Mouse (Mus musculus) MEL (cell line): ENCODE measurements around the gene Tcte1. TPM values are rescaled to one million over a fixed set of nuclear protein-coding genes. Genes with fewer than 3 reads are reported as not detected.

Experiments
- DNase-seq: peaks from one replicate; pipeline ENCODE4 v3.0.0; 2011; ENCODE audit warnings: low read depth, low spot score
- H3K27ac ChIP-seq: 2 replicates; pipeline ENCODE4 v1.5.1; 2012; ENCODE audit warnings: low read depth, mild to moderate bottlenecking, control low read depth, low read length, moderate library complexity; ENCODE audit not compliant: control insufficient read depth
- H3K27me3 ChIP-seq, 2 experiments: fragments of 150-350 bp in 1 of 2; sonication (generic) in 1 of 2; 2 replicates each; pipeline ENCODE4 v1.6.1; 2012; ENCODE audit warnings: low read length in 2 of 2, mild to moderate bottlenecking in 2 of 2, improper control_type of control experiment in 1 of 2, moderate library complexity in 1 of 2; ENCODE audit not compliant: insufficient read depth in 2 of 2, control insufficient read depth in 1 of 2
- H3K36me3 ChIP-seq, 2 experiments: 2 replicates each; pipeline ENCODE4 v1.6.1; 2012 to 2014; ENCODE audit warnings: low read length in 2 of 2, improper control_type of control experiment in 1 of 2, inconsistent platforms in 1 of 2, mild to moderate bottlenecking in 1 of 2; ENCODE audit not compliant: insufficient read depth in 2 of 2, control insufficient read depth in 1 of 2
- H3K4me1 ChIP-seq, 2 experiments: fragments of 150-350 bp in 1 of 2; sonication (generic) in 1 of 2; 2 replicates each; pipeline ENCODE4 v1.6.1; 2012; ENCODE audit warnings: low read length in 2 of 2, improper control_type of control experiment in 1 of 2, mild to moderate bottlenecking in 1 of 2; ENCODE audit not compliant: insufficient read depth in 2 of 2, control insufficient read depth in 1 of 2
- H3K4me3 ChIP-seq, 2 experiments: fragments of 150-350 bp in 1 of 2; sonication (generic) in 1 of 2; 2 replicates each; pipeline ENCODE4 v1.5.1; 2012; ENCODE audit warnings: low read depth in 2 of 2, low read length in 2 of 2, mild to moderate bottlenecking in 2 of 2, moderate library complexity in 2 of 2, control low read depth in 1 of 2, improper control_type of control experiment in 1 of 2; ENCODE audit not compliant: control insufficient read depth in 1 of 2, insufficient read depth in 1 of 2
- H3K79me2 ChIP-seq: 2 replicates; pipeline ENCODE4 v1.6.1; 2012; ENCODE audit warnings: mild to moderate bottlenecking, low read length, moderate library complexity; ENCODE audit not compliant: control insufficient read depth, poor library complexity, insufficient read depth
- H3K9ac ChIP-seq: 2 replicates; pipeline ENCODE4 v1.6.1; 2012; ENCODE audit warnings: low read depth, mild to moderate bottlenecking, control low read depth, low read length, moderate library complexity; ENCODE audit not compliant: control insufficient read depth, poor library complexity, severe bottlenecking
- H3K9me3 ChIP-seq: fragments of 150-350 bp; sonication (generic); replicated peaks from 2 replicates; pipeline ENCODE4 v1.6.1; 2012; ENCODE audit warnings: mild to moderate bottlenecking, low read length, improper control_type of control experiment, moderate library complexity; ENCODE audit not compliant: insufficient read depth
- BHLHE40 ChIP-seq: IDR thresholded peaks from 2 replicates; pipeline ENCODE4 v1.6.1; 2012; ENCODE audit warnings: low read depth, mild to moderate bottlenecking, inconsistent platforms, low read length, improper control_type of control experiment, borderline replicate concordance
- CHD1 ChIP-seq: IDR thresholded peaks from 2 replicates; pipeline ENCODE4 v1.6.1; 2012; ENCODE audit warnings: low read depth, mild to moderate bottlenecking, inconsistent platforms, low read length, improper control_type of control experiment
- CHD2 ChIP-seq: IDR thresholded peaks from 2 replicates; pipeline ENCODE4 v1.6.1; 2011; ENCODE audit warnings: low read length, improper control_type of control experiment
- CTCF ChIP-seq, 3 experiments: IDR thresholded peaks in 2 of 3; conservative IDR thresholded peaks in 1 of 3; 2 replicates each; pipeline ENCODE4 v1.5.1; 2011 to 2012; ENCODE audit warnings: low read length in 3 of 3, low read depth in 2 of 3, mild to moderate bottlenecking in 2 of 3, improper control_type of control experiment in 1 of 3, inconsistent platforms in 1 of 3, mixed read lengths in 1 of 3, moderate library complexity in 1 of 3; ENCODE audit not compliant: control insufficient read depth in 1 of 3, insufficient read depth in 1 of 3, poor library complexity in 1 of 3, severe bottlenecking in 1 of 3
- ELF1 ChIP-seq: IDR thresholded peaks from 2 replicates; pipeline ENCODE4 v1.6.1; 2014; ENCODE audit warnings: low read depth, mild to moderate bottlenecking, inconsistent platforms, low read length, improper control_type of control experiment, moderate library complexity
- EP300 ChIP-seq, 2 experiments: IDR thresholded peaks; 2 replicates each; pipeline ENCODE4 v1.6.1; 2011; ENCODE audit warnings: improper control_type of control experiment in 2 of 2, low read length in 2 of 2, low read depth in 1 of 2, mild to moderate bottlenecking in 1 of 2
- MAX ChIP-seq: IDR thresholded peaks from 2 replicates; pipeline ENCODE4 v1.6.1; 2011; ENCODE audit warnings: low read length, improper control_type of control experiment
- MAZ ChIP-seq: IDR thresholded peaks from 2 replicates; pipeline ENCODE4 v1.6.1; 2012; ENCODE audit warnings: low read depth, mild to moderate bottlenecking, inconsistent platforms, low read length, improper control_type of control experiment
- MEF2A ChIP-seq: IDR thresholded peaks from 2 replicates; pipeline ENCODE4 v1.6.1; 2014; ENCODE audit warnings: low read depth, mild to moderate bottlenecking, inconsistent platforms, low read length, improper control_type of control experiment; ENCODE audit not compliant: poor library complexity, insufficient replicate concordance, severe bottlenecking; ENCODE audit errors: extremely low read depth
- MXI1 ChIP-seq: IDR thresholded peaks from 2 replicates; pipeline ENCODE4 v1.6.1; 2011; ENCODE audit warnings: mild to moderate bottlenecking, low read depth, low read length, improper control_type of control experiment
- MYB ChIP-seq: IDR thresholded peaks from 2 replicates; pipeline ENCODE4 v1.6.1; 2011; ENCODE audit warnings: mild to moderate bottlenecking, low read depth, low read length, improper control_type of control experiment
- NRF1 ChIP-seq: IDR thresholded peaks from 2 replicates; pipeline ENCODE4 v1.6.1; 2014; ENCODE audit warnings: low read depth, mild to moderate bottlenecking, inconsistent platforms, low read length, improper control_type of control experiment, moderate library complexity; ENCODE audit not compliant: poor library complexity, insufficient read depth, severe bottlenecking
- POLR2A ChIP-seq, 2 experiments: IDR thresholded peaks; 2 replicates each; pipeline ENCODE4 v1.6.1; 2011 to 2012; ENCODE audit warnings: low read length in 2 of 2, mild to moderate bottlenecking in 2 of 2, control low read depth in 1 of 2, improper control_type of control experiment in 1 of 2, low read depth in 1 of 2, moderate library complexity in 1 of 2; ENCODE audit not compliant: control insufficient read depth in 1 of 2, insufficient read depth in 1 of 2, poor library complexity in 1 of 2
- SIN3A ChIP-seq: IDR thresholded peaks from 2 replicates; pipeline ENCODE4 v1.6.1; 2012; ENCODE audit warnings: low read length, improper control_type of control experiment, inconsistent platforms
- TBP ChIP-seq: IDR thresholded peaks from 2 replicates; pipeline ENCODE4 v1.8.0; 2011; ENCODE audit warnings: low read depth, low read length, improper control_type of control experiment
- TCF12 ChIP-seq: IDR thresholded peaks from 2 replicates; pipeline ENCODE4 v1.6.1; 2014; ENCODE audit warnings: low read depth, mild to moderate bottlenecking, inconsistent platforms, low read length, improper control_type of control experiment, moderate library complexity
- UBTF ChIP-seq: IDR thresholded peaks from 2 replicates; pipeline ENCODE4 v1.6.1; 2012; ENCODE audit warnings: low read depth, mild to moderate bottlenecking, inconsistent platforms, low read length, improper control_type of control experiment, moderate library complexity, borderline replicate concordance; ENCODE audit not compliant: insufficient read depth
- USF2 ChIP-seq, 2 experiments: IDR thresholded peaks; 2 replicates each; pipeline ENCODE4 v1.6.1; 2011 to 2012; ENCODE audit warnings: improper control_type of control experiment in 2 of 2, low read length in 2 of 2, borderline replicate concordance in 1 of 2, inconsistent platforms in 1 of 2, low read depth in 1 of 2, mild to moderate bottlenecking in 1 of 2; ENCODE audit not compliant: insufficient read depth in 1 of 2
- ZMIZ1 ChIP-seq: IDR thresholded peaks from 2 replicates; pipeline ENCODE4 v1.6.1; 2012; ENCODE audit warnings: low read depth, mild to moderate bottlenecking, inconsistent platforms, low read length, improper control_type of control experiment, moderate library complexity
- ZNF384 ChIP-seq: IDR thresholded peaks from 2 replicates; pipeline ENCODE4 v1.6.1; 2012; ENCODE audit warnings: low read depth, mild to moderate bottlenecking, inconsistent platforms, low read length, improper control_type of control experiment
- polyA plus RNA-seq, 2 experiments: library from polyadenylated mRNA; stranded (reverse) in 1 of 2; unstranded in 1 of 2; fragments of >175 nt in 1 of 2; fragments of >200 nt in 1 of 2; gene quantifications; 2 replicates each; pipeline versions ENCODE4 v1.2.1 to v1.2.4; 2012; ENCODE audit warnings: low replicate concordance in 2 of 2, low read depth in 1 of 2; ENCODE audit not compliant: insufficient read length in 2 of 2, insufficient read depth in 1 of 2, missing spikeins in 1 of 2
- total RNA-seq: library from RNA; depleted of rRNA; stranded (reverse); fragments of 300-350 nt; gene quantifications from 2 replicates; pipeline ENCODE4 v1.2.3, GENCODE M21; 2012

Gene Tcte1
- total and polyA plus RNA-seq, 3 experiments, result not detected

GRCm38 (mm10) chr17:45559732-45560525, 36.7 kb downstream of the Tcte1 start:
- Histone ChIP-seq H3K9me3 (no peaks in the 10 kb centered on the region), H3K27me3 (no peaks in the 10 kb centered on the region), H3K27ac (no peak overlapping the region), H3K4me3 (no peak overlapping the region), H3K79me2 (peaks cover 11% of the 10 kb centered on the region), H3K4me1 (peaks cover 0 to 17% of the 10 kb centered on the region in 2 experiments; a peak in 3 of 4 replicates)
- no peak for TF ChIP-seq MYB
- TF ChIP-seq MAX, result no peak
- no peak for TF ChIP-seq CHD2
- no peak for TF ChIP-seq CTCF (IDR thresholded peaks at IDR 0.05 in 2 of 3, conservative IDR thresholded peaks at IDR 0.05 in 1 of 3; ENCODE audit: control insufficient read depth in 1 of 3, insufficient read depth in 1 of 3, low read depth in 2 of 3, low read length in 3 of 3, poor library complexity in 1 of 3, severe bottlenecking in 1 of 3)
- TF ChIP-seq MEF2A, result no peak
- TF ChIP-seq ZNF384, result no peak
- TF ChIP-seq POLR2A (IDR thresholded peaks at IDR 0.05; ENCODE audit: control insufficient read depth in 1 of 2, insufficient read depth in 1 of 2, low read depth in 1 of 2, low read length in 2 of 2, poor library complexity in 1 of 2), result no peak
- no peak for TF ChIP-seq ZMIZ1
- no peak for TF ChIP-seq MXI1
- no peak for TF ChIP-seq UBTF
- no peak for TF ChIP-seq MAZ
- no peak for TF ChIP-seq TCF12
- TF ChIP-seq NRF1, result no peak
- TF ChIP-seq USF2 (IDR thresholded peaks at IDR 0.05; ENCODE audit: borderline replicate concordance in 1 of 2, insufficient read depth in 1 of 2, low read depth in 1 of 2, low read length in 2 of 2), result no peak
- TF ChIP-seq ELF1, result no peak
- TF ChIP-seq CHD1, result no peak
- no peak for TF ChIP-seq SIN3A
- TF ChIP-seq TBP, result no peak
- TF ChIP-seq BHLHE40, result no peak
- TF ChIP-seq, all 39 proteins: peak for 0
- DNase-seq, result no peak
- Histone ChIP-seq H3K9ac (no peak overlapping the region), H3K36me3 (peaks cover 0 to 4% of the 10 kb centered on the region in 2 experiments; a peak in 2 of 4 replicates)

GRCm38 (mm10) chr17:45563216-45563615, 40.0 kb downstream of the Tcte1 start:
- Histone ChIP-seq H3K4me1 (peaks cover 0 to 9% of the 10 kb centered on the region in 2 experiments; a peak in 2 of 4 replicates), H3K27me3 (no peaks in the 10 kb centered on the region), H3K27ac (no peak overlapping the region), H3K9me3 (no peaks in the 10 kb centered on the region), H3K36me3 (peaks cover 0 to 9% of the 10 kb centered on the region in 2 experiments; a peak in 2 of 4 replicates), H3K79me2 (peaks cover 15% of the 10 kb centered on the region), H3K4me3 (no peak overlapping the region), H3K9ac (no peak overlapping the region)
- DNase-seq, result no peak
- TF ChIP-seq EP300 (IDR thresholded peaks at IDR 0.05; ENCODE audit: low read depth in 1 of 2, low read length in 2 of 2) (no peak), MYB (no peak), TCF12 (no peak)
